Mouse (Mus musculus) forebrain, embryonic 16.5 days (tissue): Measurements from ENCODE around the gene Gm4763. TPM values are rescaled to one million over a fixed set of nuclear protein-coding genes. Genes with fewer than 3 reads are reported as not detected.

Source experiments
- ATAC-seq: fragments of 200-750 bp; cut with Nextera tagmentation; 2 replicates; pipeline ENCODE4 v1.8.0; 2017; ENCODE audit warnings: mild to moderate bottlenecking, moderate library complexity
- H3K27ac ChIP-seq: fragments of 300-500 bp; sonication (generic); 2 replicates; pipeline ENCODE4 v1.5.1; 2014; ENCODE audit warnings: low read length, control low read depth
- H3K27me3 ChIP-seq: fragments of 300-500 bp; sonication (generic); replicated peaks from 2 replicates; pipeline ENCODE4 v1.6.1; 2014; ENCODE audit warnings: low read length; ENCODE audit not compliant: control insufficient read depth, insufficient read depth
- H3K36me3 ChIP-seq: fragments of 300-500 bp; sonication (generic); 2 replicates; pipeline ENCODE4 v1.6.1; 2014; ENCODE audit not compliant: control insufficient read depth, insufficient read depth
- H3K4me1 ChIP-seq: fragments of 300-500 bp; sonication (generic); replicated peaks from 2 replicates; pipeline ENCODE4 v1.6.1; 2014; ENCODE audit warnings: low read length; ENCODE audit not compliant: control insufficient read depth, insufficient read depth
- H3K4me2 ChIP-seq: fragments of 300-500 bp; sonication (generic); 2 replicates; pipeline ENCODE4 v1.6.1; 2014; ENCODE audit warnings: mild to moderate bottlenecking, low read length, control low read depth
- H3K4me3 ChIP-seq: fragments of 300-500 bp; sonication (generic); replicated peaks from 2 replicates; pipeline ENCODE4 v1.5.1; 2014; ENCODE audit warnings: mild to moderate bottlenecking, low read length, control low read depth
- H3K9ac ChIP-seq: fragments of 300-500 bp; sonication (generic); replicated peaks from 2 replicates; pipeline ENCODE4 v1.6.1; 2014; ENCODE audit warnings: low read depth, low read length, control low read depth
- H3K9me3 ChIP-seq: fragments of 300-500 bp; sonication (generic); 2 replicates; pipeline ENCODE4 v1.6.1; 2016; ENCODE audit warnings: low read length; ENCODE audit not compliant: control insufficient read depth
- WGBS: fragments of 180-500 bp; shearing (Covaris S2); extraction: QIAGEN DNeasy Blood & Tissue Kit; methylation state at CpG from one replicate; pipeline ENCODE4 v1.1.7; 2014; 5-methylcytosine and 5-hydroxymethylcytosine counted together
- polyA plus RNA-seq: library from polyadenylated mRNA; unstranded; fragments of >200 nt; fragmentation: Nextera tagmentation; extraction: Ambion mirVana; gene quantifications from 2 replicates; pipeline ENCODE4 v1.2.1, GENCODE M21; 2015

Gene Gm4763
- polyA plus RNA-seq, 1 experiment from 2014 or later = not detected

GRCm38 (mm10) chr7:24671944-24672439 lies 54.7 kb downstream of the Gm4763 start:
- 89% methylated on average over 23 of the region's 23 CpGs for WGBS
- no peak for ATAC-seq
- H3K4me1 ChIP-seq = no peaks in the 10 kb centered on the region
- no peaks in the 10 kb centered on the region for H3K27me3 ChIP-seq
- H3K9me3 ChIP-seq = no peaks in the 10 kb centered on the region
- H3K9ac ChIP-seq = no peak overlapping the region
- no peaks in the 10 kb centered on the region for H3K36me3 ChIP-seq
- no peak overlapping the region for H3K27ac ChIP-seq
- no peak overlapping the region for H3K4me3 ChIP-seq
- no peak overlapping the region for H3K4me2 ChIP-seq

Other genes with a start within 250 kb of the Gm4763 start
- gene Cadm4, start 244.9 kb downstream of the Gm4763 start, polyA plus RNA-seq = 67.8 and 86.8 TPM in 2 replicates
- gene Zfp428, start 219.9 kb downstream of the Gm4763 start, polyA plus RNA-seq = 267 and 282 TPM in 2 replicates
- gene AC161166.1, start 214.5 kb downstream of the Gm4763 start, polyA plus RNA-seq = 1.2 and 1.9 TPM in 2 replicates
- 26.4 and 26.5 TPM in 2 replicates for gene Irgq, start 196.2 kb downstream of the Gm4763 start, polyA plus RNA-seq
- gene Pinlyp, start 180.8 kb downstream of the Gm4763 start, polyA plus RNA-seq = not detected in 2 replicates
- 79.8 and 80.2 TPM in 2 replicates for gene Xrcc1, start 180.6 kb downstream of the Gm4763 start, polyA plus RNA-seq
- 19.8 and 23.3 TPM in 2 replicates for gene Ethe1, start 139.4 kb downstream of the Gm4763 start, polyA plus RNA-seq
- gene Zfp575, start 139.3 kb downstream of the Gm4763 start, polyA plus RNA-seq = 9.9 and 11.7 TPM in 2 replicates
- gene Phldb3, start 116.1 kb downstream of the Gm4763 start, polyA plus RNA-seq = not detected in 2 replicates
- gene Lypd3, start 90.4 kb downstream of the Gm4763 start, polyA plus RNA-seq = 0.29 and 0.58 TPM in 2 replicates
- not detected in 2 replicates for gene Tex101, start 50.2 kb downstream of the Gm4763 start, polyA plus RNA-seq
- not detected in 2 replicates for gene BC049730, start 17.7 kb downstream of the Gm4763 start, polyA plus RNA-seq
- 0.23 TPM in 1 of 2 replicates, not detected in the other for gene Cd177, start 33.4 kb upstream of the Gm4763 start, polyA plus RNA-seq
- gene Ceacam10, start 50.3 kb upstream of the Gm4763 start, polyA plus RNA-seq = not detected in 2 replicates
- gene Gm9844, start 135.3 kb upstream of the Gm4763 start, polyA plus RNA-seq = 23.0 and 28.5 TPM in 2 replicates
- not detected in 2 replicates for gene Lypd4, start 143.0 kb upstream of the Gm4763 start, polyA plus RNA-seq
- not detected in 2 replicates for gene Dmrtc2, start 143.1 kb upstream of the Gm4763 start, polyA plus RNA-seq
- gene Rps19, start 157.5 kb upstream of the Gm4763 start, polyA plus RNA-seq = 1,290 and 1,309 TPM in 2 replicates
- 0.16 and 0.19 TPM in 2 replicates for gene Cd79a, start 170.5 kb upstream of the Gm4763 start, polyA plus RNA-seq
- 61.7 and 73.7 TPM in 2 replicates for gene Arhgef1, start 176.0 kb upstream of the Gm4763 start, polyA plus RNA-seq
- 0.37 TPM in 1 of 2 replicates, not detected in the other for gene Gm4881, start 217.6 kb upstream of the Gm4763 start, polyA plus RNA-seq
- gene Rabac1, start 245.8 kb upstream of the Gm4763 start, polyA plus RNA-seq = 200 and 220 TPM in 2 replicates